Mouse (Mus musculus): ENCODE data around the gene Wee2.

GRCm38 (mm10) chr6:40465710-40466109 lies 26.8 kb downstream of the Wee2 start:
- TF ChIP-seq GATA1 (IDR thresholded peaks at IDR 0.05; ENCODE audit: borderline replicate concordance, low read length) (no peak), FLI1 (IDR thresholded peaks at IDR 0.05; ENCODE audit: low read length) (no peak)
